In genomic region chr9:7994275-7994674, GRCm38 (mm10) we compare ENCODE assay signal across 15 mouse cellular contexts. TPM values are rescaled to one million over a fixed set of nuclear protein-coding genes. Genes with fewer than 3 reads are reported as not detected.
DNase-seq lines count a peak whose midpoint lies in the region; ATAC-seq lines count a peak whose summit lies in the region.
"Had no signal": no experiment of that assay in that cellular context is flagged by ENCODE, and none has a peak within 500 bp of the region (broad histone marks: within the 10 kb centered on the region; RNA-seq: fewer than 3 reads in every experiment).

No protein-coding gene starts in this region.

- H3K4me3 ChIP-seq in heart, embryonic 15.5 days, result no peak overlapping the region
- H3K4me3 ChIP-seq in neural tube, embryonic 12.5 days, result no peak overlapping the region
- H3K4me3 ChIP-seq: kidney, embryonic 15.5 days; liver, embryonic 13.5 days had no signal

- H3K9me3 ChIP-seq in heart, embryonic 15.5 days (replicated peaks), result no peaks in the 10 kb centered on the region
- H3K9me3 ChIP-seq in neural tube, embryonic 12.5 days, result no peaks in the 10 kb centered on the region
- H3K9me3 ChIP-seq: kidney, embryonic 15.5 days; liver, embryonic 13.5 days had no signal

- intact Hi-C loops in heart, postnatal 10 days (cut with DNase I), result no loop called here

- H3K36me3 ChIP-seq in heart, embryonic 15.5 days, result peaks cover 9% of the 10 kb centered on the region
- H3K36me3 ChIP-seq in neural tube, embryonic 12.5 days, result no peaks in the 10 kb centered on the region
- H3K36me3 ChIP-seq: liver, embryonic 13.5 days had no signal

- H3K27me3 ChIP-seq in heart, embryonic 15.5 days, result no peaks in the 10 kb centered on the region
- H3K27me3 ChIP-seq in neural tube, embryonic 12.5 days (replicated peaks), result no peaks in the 10 kb centered on the region
- H3K27me3 ChIP-seq: kidney, embryonic 15.5 days had no signal

- H3K27ac ChIP-seq in heart, embryonic 15.5 days, result peak overlapping the region; percentile 54
- H3K27ac ChIP-seq in neural tube, embryonic 12.5 days, result no peak overlapping the region
- H3K27ac ChIP-seq: kidney, embryonic 15.5 days; liver, embryonic 13.5 days had no signal

- no peak overlapping the region for H3K4me2 ChIP-seq in heart, embryonic 15.5 days
- H3K4me2 ChIP-seq in neural tube, embryonic 12.5 days (replicated peaks), result no peak overlapping the region
- H3K4me2 ChIP-seq: kidney, embryonic 15.5 days; liver, embryonic 13.5 days had no signal

- no peak overlapping the region for H3K9ac ChIP-seq in heart, embryonic 15.5 days
- no peak overlapping the region for H3K9ac ChIP-seq in neural tube, embryonic 12.5 days
- H3K9ac ChIP-seq: kidney, embryonic 15.5 days; liver, embryonic 13.5 days had no signal

- no peak for ATAC-seq in heart, embryonic 15.5 days (replicated peaks; ENCODE audit: insufficient number of reproducible peaks, insufficient read depth, low FRiP score, low read depth)
- ATAC-seq in neural tube, embryonic 12.5 days (ENCODE audit: low FRiP score, low read depth), result 0 out of 2 replicates have a peak, but pooled peaks have one; percentile 22
- ATAC-seq: lung, postnatal 0 days had no signal

- DNase-seq in cerebellum, postnatal 10 days, result peak; percentile 16 to 17
- no peak for DNase-seq in cerebellum, postnatal 36 days
- DNase-seq in heart, postnatal 10 days, result no peak
- no peak for DNase-seq in neural tube, embryonic 10.5 days (ENCODE audit: extremely low spot score, low spot score)
- no peak for DNase-seq in testis, postnatal 10 days (ENCODE audit: low spot score)
- no peak for DNase-seq in kidney, adult 8-10 months
- DNase-seq: adrenal gland, postnatal 14 days; cerebellum, adult 8-10 months; left cerebral cortex, postnatal 4 days; liver, embryonic 13.5 days had no signal

- 55% methylated on average over 5 of the region's 5 CpGs for WGBS in heart, embryonic 15.5 days
- 74% methylated on average over 5 of the region's 5 CpGs for WGBS in neural tube, embryonic 12.5 days

- peaks cover 51% of the 10 kb centered on the region for H3K4me1 ChIP-seq in heart, embryonic 15.5 days (replicated peaks)
- H3K4me1 ChIP-seq in neural tube, embryonic 12.5 days, result no peaks in the 10 kb centered on the region; the same call in 1 of the 2 replicates
- H3K4me1 ChIP-seq: liver, embryonic 13.5 days had no signal

RNA-seq across cellular contexts. Expression of gene Yap1, which starts 10.1 kb away (rescaled TPM):
- polyA plus RNA-seq in heart, embryonic 15.5 days (2015; fragmentation: Nextera tagmentation; extraction: Ambion mirVana), result 19.8 and 24.3 TPM in 2 replicates
- 10 to 100 TPM; 63.6 to 70.5 TPM for total RNA-seq in heart, postnatal 10 days (2021)
- 27.5 and 30.3 TPM in 2 replicates for polyA plus RNA-seq in neural tube, embryonic 12.5 days (2016; fragmentation: Nextera tagmentation; extraction: Ambion mirVana)
- total RNA-seq: granulocyte monocyte progenitor cell, adult 5-6 weeks had no signal

RNA-seq across cellular contexts. Expression of gene Cfap300, which starts 48.3 kb away (rescaled TPM):
- polyA plus RNA-seq in heart, embryonic 15.5 days (2015; fragmentation: Nextera tagmentation; extraction: Ambion mirVana), result 5.1 and 5.9 TPM in 2 replicates
- total RNA-seq in heart, postnatal 10 days (2021), result 1 to 10 TPM in 1 of 2 experiments, under 1 TPM in 1; 0.79 to 1.3 TPM
- 12.7 and 14.0 TPM in 2 replicates for polyA plus RNA-seq in neural tube, embryonic 12.5 days (2016; fragmentation: Nextera tagmentation; extraction: Ambion mirVana)
- total RNA-seq: granulocyte monocyte progenitor cell, adult 5-6 weeks had no signal

Comparison
In these comparisons a context has a peak if more than half of its experiments do, and no peak if none do; other contexts are left out.
1. DNase-seq: peak in cerebellum, postnatal 10 days (2 of 2); none in cerebellum, postnatal 36 days (0 of 2), heart, postnatal 10 days (0 of 2), neural tube, embryonic 10.5 days (single experiment), testis, postnatal 10 days (single experiment) and kidney, adult 8-10 months (0 of 2).